Mouse (Mus musculus): ENCODE measurements around the gene Oser1. TPM values are rescaled to one million over a fixed set of nuclear protein-coding genes. Genes with fewer than 3 reads are reported as not detected.

The Oser1 gene
- total RNA-seq, 2 experiments from 2014 or later = 20.7 to 23.8 TPM

DNA sequence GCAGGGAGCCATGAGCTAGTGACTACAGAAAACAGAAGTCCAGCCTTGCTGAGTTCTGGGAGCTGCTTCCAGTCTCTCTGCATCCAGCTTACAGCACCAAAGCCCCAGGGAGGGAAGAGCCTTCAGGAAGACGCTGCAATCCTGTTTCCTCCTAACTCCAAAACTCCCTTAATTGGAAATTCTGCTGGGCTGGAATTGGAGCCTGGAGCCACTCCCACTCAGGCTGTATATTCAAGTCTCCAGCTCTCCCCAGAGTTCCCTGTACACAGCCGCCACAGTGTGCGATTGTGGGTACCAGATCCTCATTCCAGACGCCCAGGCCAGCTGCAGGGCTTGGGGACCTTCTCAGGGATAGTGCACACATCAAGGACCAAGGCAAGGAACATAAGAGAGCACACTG is 54.3 kb downstream of the Oser1 start:
- no peak overlapping the region for H3K4me3 ChIP-seq
- TF ChIP-seq CTCF (IDR thresholded peaks at IDR 0.05) = no peak
- intact Hi-C loops (cut with DNase I) = no loop called here
- no peak overlapping the region for H3K27ac ChIP-seq
- DNase-seq (ENCODE audit: extremely low spot score in 1 of 2, low spot score in 2 of 2) = no peak

DNA sequence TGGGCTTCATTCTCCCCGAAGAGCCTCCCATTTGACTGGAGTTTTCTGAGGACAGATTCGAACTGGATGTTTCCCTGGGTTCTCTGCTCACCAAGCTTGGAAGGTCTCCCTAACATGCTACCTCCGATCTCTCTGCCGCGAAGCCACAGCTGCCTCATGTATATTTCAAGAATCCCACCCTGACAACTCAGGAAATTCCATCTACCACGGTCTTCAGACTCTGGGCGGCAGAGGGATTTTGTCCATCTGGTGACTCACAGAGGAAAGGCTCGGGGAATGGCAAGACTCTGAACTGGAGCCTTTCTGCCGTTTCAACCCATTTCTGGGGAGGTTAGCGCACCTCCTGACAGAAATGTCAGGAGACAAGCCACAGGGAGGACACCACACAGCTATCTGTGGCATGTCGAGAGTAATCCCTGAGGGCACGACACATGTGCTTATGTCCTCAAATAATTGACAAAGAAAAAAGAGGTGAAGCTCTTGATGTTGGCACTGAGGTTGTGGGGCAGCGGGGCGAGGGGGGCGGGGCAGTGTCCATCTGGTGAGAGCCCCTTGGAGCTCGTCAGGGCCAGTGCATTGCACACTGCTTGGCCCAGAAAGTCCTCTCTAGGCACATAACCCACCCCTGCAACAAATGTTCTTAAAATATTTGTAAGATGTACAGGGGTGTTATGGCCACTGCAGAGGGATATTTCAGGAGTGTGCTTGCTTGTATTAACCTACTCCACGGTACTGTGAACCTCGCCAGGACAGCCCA is 59.5 kb downstream of the Oser1 start:
- TF ChIP-seq CTCF (IDR thresholded peaks at IDR 0.05) = no peak

DNA sequence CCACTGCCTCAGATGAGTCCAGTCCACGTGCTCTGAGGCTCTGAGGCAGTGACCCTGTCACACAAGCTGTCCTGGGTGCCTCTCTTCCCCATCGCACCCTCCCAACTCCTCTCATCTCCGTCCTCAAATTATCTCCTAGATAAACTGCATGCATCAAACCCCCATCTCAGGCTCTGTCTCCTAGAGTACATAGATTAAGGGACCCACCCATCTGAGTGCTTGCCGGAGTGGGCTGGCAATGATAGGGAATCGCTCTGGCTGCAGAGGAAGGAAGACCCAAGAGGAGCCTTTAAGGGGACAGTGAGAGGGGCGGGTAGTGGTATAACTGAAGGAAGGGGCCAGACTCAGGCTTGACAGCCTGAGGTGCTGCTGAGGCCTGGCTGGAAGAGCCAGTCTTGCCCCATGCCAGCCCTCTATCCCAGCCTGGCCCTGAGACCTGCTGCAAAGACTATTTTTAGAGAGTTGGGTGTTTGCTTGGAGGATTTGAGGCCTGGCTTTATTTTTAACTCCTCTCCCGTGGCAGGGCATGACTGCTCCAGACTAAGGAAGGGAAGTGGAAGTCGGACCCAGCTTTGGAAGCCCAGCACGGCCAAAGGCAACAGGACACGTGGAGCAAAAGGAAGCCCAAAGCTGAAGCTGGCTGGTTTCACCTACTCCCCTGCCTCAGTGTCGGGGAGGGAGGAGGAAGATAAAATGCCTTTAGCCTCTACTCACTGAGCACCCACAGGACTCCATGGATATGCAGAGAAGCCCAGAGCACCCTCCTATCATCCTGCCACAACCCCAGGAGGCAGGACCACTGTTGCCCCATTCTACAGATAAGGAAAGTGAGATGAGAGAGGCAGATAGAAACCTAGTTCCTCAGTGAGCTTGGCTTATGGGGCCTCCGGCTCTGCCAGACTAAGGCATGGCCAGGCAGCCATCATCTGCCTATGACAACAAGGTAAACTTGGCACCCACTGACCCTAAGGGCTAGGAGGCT is 61.3 kb downstream of the Oser1 start:
- Histone ChIP-seq H3K4me3 (no peak overlapping the region), H3K27ac (no peak overlapping the region)
- DNase-seq (ENCODE audit: extremely low spot score in 1 of 2, low spot score in 2 of 2) = no peak
- no peak for TF ChIP-seq CTCF (IDR thresholded peaks at IDR 0.05)
- intact Hi-C loops (cut with DNase I) = no loop called here

More for the DNA sequence above, 59.5 kb downstream of the Oser1 start:
- H3K27ac ChIP-seq = no peak overlapping the region
- intact Hi-C loops (cut with DNase I) = no loop called here
- no peak overlapping the region for H3K4me3 ChIP-seq
- DNase-seq (ENCODE audit: extremely low spot score in 1 of 2, low spot score in 2 of 2) = no peak

DNA sequence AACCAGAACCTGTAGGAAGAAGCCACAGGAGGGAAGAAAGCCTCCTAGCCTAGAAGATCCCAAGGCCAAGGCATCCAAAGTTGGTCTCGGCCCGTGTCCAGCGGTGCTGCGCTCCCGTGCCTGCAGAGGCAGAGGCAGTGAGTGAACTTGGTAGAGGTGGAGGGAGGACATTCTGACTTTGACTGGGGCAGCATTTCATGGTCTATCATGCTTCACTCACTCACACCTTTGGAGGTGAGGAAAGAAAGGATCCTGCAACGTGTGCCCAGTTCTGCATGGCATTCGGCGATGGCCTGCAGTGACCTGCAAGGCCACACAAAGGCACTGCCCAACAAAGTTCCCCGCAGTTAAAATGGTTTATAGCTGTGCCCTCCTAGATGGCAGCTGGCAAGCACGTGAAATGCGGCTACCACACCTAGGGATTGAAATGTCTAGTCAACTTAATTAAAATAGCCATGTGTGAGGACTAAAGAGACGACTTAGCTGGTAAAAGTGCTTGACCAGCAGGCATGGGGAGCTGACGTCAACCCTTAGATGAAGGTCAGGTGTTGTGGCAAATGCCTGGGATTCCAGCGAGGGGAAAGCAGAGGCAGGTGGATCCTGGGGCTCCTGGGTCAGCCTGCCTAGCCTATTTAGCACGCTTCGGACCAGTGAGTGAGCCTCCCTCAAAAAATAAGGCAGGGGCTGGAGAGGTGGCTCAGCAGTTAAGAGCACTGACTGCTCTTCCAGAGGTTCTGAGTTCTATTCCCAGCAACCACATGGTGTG is 63.5 kb downstream of the Oser1 start:
- no peak for TF ChIP-seq CTCF (IDR thresholded peaks at IDR 0.05)
- H3K4me3 ChIP-seq = no peak overlapping the region
- intact Hi-C loops (cut with DNase I) = no loop called here
- DNase-seq (ENCODE audit: extremely low spot score in 1 of 2, low spot score in 2 of 2) = no peak
- H3K27ac ChIP-seq = no peak overlapping the region

DNA sequence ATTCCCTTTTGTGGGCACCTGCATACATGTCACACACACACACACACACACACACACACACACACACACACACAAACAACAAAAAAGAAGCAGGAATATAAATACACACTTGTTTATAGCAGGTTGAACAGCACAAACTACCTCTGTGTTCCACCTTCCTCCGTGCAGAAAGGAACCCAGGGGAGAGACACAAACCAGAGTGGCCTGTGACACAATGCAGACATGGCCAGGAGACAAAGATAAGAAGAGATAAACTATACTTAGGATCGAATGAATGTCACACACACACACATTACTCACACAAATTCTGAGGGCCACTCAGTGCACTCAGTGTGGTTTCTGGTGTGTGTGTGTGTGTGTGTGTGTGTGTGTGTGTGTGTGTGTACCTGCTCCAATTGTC is 65.2 kb downstream of the Oser1 start:
- Histone ChIP-seq H3K4me3 (no peak overlapping the region), H3K27ac (no peak overlapping the region)
- intact Hi-C loops (cut with DNase I) = no loop called here
- no peak for DNase-seq (ENCODE audit: extremely low spot score in 1 of 2, low spot score in 2 of 2)
- no peak for TF ChIP-seq CTCF (IDR thresholded peaks at IDR 0.05)

DNA sequence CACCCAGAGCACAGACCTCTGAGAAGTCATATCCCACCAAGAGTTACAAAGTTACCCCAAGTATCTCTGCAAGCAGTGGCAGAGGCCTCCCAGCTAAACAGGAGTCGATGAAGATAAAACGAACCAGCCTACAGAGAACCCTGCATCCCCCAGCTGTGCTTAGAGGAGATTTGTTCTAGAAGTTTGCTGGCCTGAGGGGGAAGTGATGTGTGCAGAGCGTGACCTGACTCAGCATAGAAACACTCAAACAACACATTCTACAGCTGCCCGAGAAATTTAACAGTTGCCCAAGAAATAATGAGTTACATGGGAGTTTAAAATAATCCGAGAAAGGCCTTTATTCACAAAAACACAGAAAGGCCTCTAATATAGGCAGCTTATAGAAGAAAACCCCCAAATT is 65.8 kb downstream of the Oser1 start:
- no peak overlapping the region for H3K4me3 ChIP-seq
- intact Hi-C loops (cut with DNase I) = no loop called here
- no peak for DNase-seq (ENCODE audit: extremely low spot score in 1 of 2, low spot score in 2 of 2)
- no peak overlapping the region for H3K27ac ChIP-seq
- no peak for TF ChIP-seq CTCF (IDR thresholded peaks at IDR 0.05)

DNA sequence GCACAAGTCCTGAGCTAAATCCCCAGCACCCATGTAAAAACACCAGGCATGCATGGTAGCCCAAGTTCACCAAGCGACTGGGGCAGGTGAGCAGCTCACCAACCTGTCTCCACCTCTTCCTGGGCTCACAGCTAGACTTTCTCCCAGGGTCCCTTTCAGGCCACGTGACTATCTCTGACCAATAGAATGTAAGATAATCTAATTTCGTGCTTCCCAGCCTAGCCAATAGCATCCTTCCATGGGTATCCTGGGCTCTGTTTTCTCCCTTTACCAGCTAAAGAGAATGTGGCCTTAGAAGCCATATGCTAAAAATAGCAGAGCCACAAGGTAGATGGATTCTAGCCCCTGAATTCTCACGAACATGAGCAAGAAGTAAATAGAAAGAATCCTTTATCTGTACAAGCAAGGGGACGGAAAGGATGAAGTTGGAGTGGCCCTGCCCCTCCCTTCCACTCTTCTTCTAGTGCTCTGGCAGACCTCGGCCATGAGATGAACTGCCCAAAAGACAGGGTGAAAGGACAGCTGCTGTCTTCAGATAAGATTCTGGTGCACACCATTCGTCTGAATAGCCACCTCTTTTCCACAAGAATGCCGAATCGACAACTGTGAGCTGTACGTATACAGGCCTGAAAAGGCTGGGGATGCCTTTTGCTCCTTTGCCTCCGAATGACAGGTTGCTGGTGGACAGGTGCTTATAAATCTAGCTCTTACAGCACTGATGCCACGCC is 68.2 kb downstream of the Oser1 start:
- no peak for TF ChIP-seq CTCF (IDR thresholded peaks at IDR 0.05)
- intact Hi-C loops (cut with DNase I) = no loop called here

More for the DNA sequence above, 68.2 kb downstream of the Oser1 start:
- DNase-seq (ENCODE audit: extremely low spot score in 1 of 2, low spot score in 2 of 2) = no peak
- H3K4me3 ChIP-seq = no peak overlapping the region
- no peak overlapping the region for H3K27ac ChIP-seq

Other genes starting within 250 kb of the Oser1 start
- gene Tox2, start 221.6 kb downstream of the Oser1 start, total RNA-seq (2021) = 10 to 100 TPM; 27.8 to 28.4 TPM
- gene Jph2, start 26.7 kb downstream of the Oser1 start, total RNA-seq (2021) = under 1 TPM; 0.63 to 0.81 TPM
- gene Gdap1l1, start 13.8 kb upstream of the Oser1 start, total RNA-seq (2021) = 10 to 100 TPM; 67.7 to 70.7 TPM
- gene Fitm2, start 47.9 kb upstream of the Oser1 start, total RNA-seq (2021) = 10 to 100 TPM; 19.2 to 20.2 TPM
- gene R3hdml, start 67.6 kb upstream of the Oser1 start, total RNA-seq (2021) = not detected
- gene Hnf4a, start 82.1 kb upstream of the Oser1 start, total RNA-seq (2021) = not detected
- gene Ttpal, start 177.6 kb upstream of the Oser1 start, total RNA-seq (2021) = 10 to 100 TPM; 69.9 to 81.2 TPM
- gene Serinc3, start 220.4 kb upstream of the Oser1 start, total RNA-seq (2021) = 100 to 1,000 TPM; 213 to 234 TPM
- 100 to 1,000 TPM; 126 to 129 TPM for gene Pkig, start 233.7 kb upstream of the Oser1 start, total RNA-seq (2021)